Mouse (Mus musculus) right cerebral cortex, postnatal 4 days (tissue): Measurements from ENCODE around the gene Gfi1b.
A peak's percentile ranks its signal among the peaks of the same experiment; 100 is the strongest.

Experiments
- DNase-seq: peaks from one replicate; pipeline ENCODE4 v3.0.0-alpha.2; 2022

Gfi1b gene

DNA sequence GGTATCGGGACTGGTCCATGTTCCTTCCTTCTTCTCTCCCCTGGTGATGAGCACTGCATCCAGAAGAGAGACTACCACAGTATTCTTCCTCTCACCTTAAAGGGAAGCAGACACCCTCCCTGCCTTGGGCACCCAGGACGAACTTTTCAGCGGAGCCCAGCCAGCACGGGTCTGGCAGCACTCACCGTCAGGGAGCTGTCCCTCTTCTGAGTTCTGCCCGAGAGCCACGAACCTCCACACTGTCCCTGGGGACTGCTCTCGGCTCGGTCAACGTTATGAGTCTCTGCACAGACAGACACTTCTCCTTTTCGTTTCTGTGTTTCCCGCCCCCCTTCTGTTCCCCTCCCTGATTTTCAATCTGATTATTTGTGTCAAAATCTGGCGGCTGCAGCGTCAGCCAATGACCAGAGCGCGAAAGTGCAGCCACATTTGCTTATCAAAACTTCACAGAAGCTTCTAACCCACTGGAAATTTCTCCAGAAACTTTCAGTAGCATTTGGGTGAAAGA, at the start of gene Gfi1b:
Gene Gfi1b, minus strand, starts transcription at position 319 of the 508 bp plus-strand sequence.
- DNase-seq, result no peak

DNA sequence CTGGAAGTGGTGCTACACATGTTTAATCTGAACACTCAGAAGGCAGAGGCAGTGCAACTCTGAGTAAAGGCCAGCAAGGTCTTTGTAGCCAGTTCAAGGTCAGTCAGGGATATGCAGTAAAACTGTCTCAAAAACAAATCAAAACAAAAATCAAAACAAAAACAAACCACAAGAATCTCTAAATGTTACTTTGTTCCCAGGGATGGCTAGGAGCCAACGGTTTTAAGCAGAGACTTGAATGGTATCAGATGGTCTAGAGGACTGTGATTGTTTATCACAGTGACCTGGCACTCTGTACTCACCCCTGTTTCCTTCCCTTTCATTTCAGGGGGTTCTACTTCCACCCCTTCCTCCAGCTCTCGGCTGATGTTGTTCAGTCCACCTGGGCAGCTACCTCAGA, 49.7 kb upstream of the Gfi1b start:
- no peak for DNase-seq

DNA sequence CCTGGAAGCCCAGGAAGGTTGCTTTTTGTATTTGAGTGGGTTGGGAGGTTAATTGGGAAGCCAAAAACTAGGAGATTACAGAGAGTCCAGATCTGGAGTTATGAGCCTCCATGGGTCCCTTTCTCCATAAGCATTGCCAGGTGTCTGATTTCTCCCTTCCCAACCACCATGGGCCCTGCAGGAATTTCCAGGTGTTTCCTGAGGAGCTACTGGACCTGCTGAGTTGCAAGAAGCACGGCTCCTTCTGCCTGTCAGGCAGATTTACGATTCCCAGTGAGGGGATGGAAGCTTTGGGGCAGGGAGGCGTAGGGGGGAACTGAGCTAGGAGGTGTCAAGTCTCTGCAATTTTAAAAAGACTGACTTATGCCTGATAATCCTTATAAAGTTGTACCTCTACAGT, 44.0 kb upstream of the Gfi1b start:
- no peak for DNase-seq

DNA sequence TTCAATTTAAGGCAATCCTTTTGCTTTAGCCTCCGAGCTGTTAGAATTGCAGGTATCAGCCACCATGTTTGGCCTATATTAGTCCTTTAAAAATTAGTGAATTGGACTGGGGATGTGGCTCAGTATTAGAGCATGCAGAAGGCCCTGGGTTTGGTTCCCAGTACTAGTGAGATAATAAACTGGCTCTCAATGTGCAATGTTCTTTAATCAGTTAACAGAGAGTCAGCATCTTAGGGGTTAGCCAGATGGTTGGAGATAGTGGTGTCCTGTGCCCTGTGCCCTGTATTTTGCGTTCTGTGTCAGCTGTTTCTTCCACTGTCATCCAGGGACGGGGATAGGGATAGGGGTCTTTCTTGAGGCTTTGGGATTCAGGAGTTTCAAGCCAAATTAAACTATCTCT, 41.1 kb upstream of the Gfi1b start:
- DNase-seq, result no peak

DNA sequence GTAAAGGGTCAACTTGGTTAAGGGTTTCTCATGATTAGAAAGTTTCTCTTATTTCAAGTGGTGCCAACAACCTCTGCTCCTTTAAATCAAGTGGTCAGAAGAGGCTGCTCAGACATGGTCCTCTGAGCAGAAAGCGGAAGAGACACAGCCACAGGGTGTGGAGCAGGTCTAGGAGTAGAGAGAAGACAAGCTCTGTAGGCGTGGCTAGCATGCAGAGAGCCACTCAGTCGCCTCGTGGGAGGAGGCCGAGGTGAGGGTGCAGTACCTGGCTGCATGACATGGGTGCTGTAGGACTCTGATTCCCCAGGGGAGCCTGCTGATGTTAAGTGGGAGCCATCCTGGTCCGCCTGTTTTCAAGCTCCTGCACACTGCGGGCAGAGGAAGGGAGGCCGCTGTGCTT, 34.4 kb upstream of the Gfi1b start:
- DNase-seq, result no peak

DNA sequence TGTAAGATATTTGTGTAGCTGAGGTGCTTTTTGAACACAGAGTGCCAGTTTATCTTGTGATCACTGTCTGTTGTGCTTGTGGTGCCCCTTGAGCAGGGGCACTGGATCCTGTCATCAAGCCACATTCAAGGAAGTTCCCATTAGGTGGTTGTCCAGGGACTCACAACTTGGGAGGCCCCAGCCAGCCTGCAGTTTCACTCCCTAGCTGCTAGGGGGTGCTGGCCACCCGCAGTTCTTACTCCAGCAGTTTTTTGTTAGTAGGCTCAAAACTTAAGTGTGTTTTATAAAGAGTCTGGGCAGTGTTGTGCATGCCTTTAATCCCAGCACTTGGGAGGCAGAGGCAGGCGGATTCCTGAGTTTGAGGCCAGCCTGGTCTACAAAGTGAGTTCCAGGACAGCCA, 32.5 kb upstream of the Gfi1b start:
- DNase-seq, result peak; percentile 10

DNA sequence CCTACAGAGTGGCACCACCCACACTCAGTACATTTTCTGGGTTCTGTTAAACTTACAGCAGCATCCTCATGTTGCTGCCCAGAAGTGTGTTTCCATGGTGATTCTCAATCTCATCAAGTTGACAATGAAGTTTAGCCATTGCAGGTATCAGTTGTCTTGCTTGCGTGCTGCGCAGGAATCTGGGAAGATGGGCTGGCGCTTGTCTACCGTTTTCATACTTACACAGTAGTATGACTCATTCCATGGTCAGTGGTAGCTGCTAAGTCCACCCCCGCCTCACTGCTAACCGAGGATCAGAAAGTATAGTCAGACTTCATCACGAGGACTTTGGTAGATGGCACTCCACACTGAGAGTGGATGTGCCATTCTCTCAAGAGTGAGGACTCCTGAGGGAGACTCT, 31.6 kb upstream of the Gfi1b start:
- DNase-seq, result no peak

DNA sequence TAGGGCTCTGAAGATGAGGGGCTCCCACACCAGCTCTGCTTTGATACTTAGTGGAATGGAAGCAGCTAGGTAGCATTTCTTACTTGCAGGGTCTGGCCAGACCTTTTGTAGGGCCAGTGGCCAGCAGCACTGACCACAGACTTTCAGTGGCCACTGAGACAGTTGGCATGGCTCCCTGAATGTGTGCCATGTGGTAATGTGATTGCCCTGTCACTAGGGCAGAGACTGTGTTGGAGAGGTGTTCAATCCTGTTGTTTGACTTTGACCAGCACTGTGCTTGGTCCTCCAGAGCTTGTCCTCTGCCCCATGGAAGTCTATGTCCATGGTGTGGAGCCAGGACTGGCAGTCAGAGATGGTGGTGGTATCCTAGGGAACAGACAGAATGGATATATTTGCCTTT, 28.7 kb upstream of the Gfi1b start:
- no peak for DNase-seq

DNA sequence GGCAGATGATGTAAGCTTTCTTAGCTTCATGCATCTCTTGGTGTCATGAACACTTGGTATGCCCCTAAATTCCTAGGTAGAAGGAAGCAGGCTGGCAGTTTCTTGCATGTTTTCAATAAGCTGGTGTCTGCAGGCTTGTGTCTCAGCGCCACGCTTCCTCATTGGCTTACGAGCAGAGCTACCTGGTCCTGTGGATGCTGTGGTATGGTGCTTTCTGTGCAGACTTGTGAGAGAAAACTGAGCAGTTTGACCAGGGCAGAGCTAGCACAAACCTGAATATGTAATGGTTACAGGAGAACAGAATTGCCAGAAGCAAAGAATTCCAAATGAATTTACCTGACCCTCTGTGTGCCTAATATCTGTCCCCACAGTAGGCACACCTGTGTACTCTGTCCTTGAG, 21.3 kb upstream of the Gfi1b start:
- DNase-seq, result no peak

DNA sequence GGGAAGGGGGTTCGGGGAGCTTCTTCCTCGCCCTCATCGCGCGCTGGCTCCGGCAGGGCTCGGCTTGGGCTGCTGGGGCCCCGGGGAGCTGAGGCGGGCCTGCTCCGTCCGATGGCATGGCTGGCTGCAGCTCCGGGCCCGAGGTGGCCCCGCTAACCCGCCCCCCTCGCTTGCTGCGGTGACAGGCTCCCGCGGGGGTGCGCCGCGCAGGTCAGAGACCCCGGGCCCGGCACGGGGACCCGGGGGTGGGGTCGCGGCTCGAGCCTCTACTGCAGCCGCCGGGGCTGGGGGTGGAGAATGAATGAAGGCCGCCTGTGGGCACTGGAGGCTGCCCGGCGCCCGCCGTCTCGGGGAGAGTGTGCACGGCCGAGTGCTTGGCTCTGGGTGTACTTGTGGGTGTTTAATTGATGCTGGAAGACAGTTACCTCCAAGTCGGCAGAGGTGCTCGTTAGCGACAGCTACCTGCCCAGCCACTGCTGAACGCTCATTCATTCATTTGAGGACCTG, 19.7 kb upstream of the Gfi1b start:
- no peak for DNase-seq

DNA sequence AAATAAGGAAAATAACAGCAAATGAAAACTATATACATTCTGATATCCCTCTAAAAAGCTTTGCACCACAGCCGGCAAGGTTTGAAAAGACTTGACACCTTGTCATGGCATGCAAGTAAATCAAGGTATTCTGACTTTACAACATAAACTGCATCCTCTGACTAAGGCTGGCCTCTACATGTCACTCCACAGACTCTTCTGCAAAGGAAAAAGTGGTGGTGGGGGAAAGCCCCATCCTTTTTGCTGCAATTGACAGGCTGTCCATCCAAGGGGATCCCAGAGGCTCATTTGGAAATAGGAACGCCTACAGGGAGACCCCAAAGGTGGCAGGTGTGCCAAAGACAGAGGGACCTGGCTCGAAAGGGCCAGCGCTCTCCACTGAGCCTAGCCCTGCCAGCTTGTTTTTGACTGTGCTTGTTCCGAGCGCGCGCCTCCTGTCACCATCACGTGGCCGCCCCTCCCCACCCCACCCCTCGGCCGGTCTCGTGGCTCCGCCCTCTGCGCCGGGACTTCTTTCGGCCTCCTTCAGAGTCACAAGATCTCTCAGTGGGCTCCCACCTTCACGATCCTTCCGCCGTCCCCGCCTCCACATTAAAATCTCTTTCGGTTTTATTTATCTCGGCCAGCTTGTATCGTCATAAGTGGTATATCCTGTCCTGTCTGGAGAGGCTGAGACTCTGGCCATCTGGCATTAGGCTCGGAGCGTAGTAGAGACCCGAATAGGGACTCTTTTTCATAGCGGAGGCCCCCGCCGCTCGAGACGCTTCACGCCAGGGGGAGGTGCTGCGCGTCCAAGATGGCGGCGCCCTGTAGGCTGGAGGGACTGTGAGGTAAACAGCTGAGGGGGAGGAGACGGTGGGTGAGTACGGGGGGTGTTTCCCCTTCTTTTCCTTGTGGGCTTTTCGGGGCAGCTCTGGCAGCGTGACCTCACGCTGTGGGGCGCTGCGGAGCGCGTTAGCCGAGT, 19.0 kb upstream of the Gfi1b start, which contains the start of gene Tsc1:
Gene Tsc1, plus strand, starts transcription at position 768 of the 964 bp plus-strand sequence.
- peak; percentile 93 for DNase-seq

DNA sequence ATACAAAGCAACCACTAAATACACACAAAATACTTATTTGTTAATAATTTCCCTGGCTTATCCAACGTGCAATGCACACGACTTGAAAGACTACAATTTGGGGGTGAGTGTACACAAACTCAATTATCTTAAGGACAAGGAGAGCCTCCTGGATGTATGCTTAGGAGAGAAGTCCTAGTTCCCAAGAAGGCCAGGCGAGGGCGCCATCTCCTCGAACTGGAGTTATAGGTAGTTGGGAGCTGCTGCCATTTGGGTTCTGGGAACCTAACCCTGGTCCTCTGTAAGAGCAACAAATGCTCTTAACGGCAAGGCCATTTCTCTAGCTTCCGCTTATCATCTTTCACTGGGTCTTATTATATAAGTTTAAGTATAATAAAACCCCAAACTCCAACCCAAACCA, 18.0 kb upstream of the Gfi1b start:
- DNase-seq, result peak; percentile 35

DNA sequence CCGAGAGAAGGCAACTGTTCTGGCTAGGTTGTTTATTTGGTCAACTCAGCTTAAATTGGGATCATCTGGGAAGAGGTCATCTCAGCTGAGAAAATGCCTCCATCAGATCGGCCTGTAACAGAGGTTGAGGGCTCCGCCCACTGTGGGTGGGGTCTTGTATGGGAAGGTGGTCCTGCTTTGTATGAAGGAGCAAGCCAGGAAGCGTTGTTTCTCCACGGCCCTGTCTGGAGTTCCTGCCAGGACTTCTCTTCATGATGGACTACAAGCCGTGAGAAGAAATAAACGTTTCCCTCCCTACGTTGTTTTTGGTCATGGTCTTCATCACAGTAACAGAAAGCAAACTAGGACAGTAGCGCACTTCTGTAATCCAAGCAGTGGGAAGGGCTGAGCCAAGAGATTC, 17.1 kb upstream of the Gfi1b start:
- DNase-seq, result no peak

DNA sequence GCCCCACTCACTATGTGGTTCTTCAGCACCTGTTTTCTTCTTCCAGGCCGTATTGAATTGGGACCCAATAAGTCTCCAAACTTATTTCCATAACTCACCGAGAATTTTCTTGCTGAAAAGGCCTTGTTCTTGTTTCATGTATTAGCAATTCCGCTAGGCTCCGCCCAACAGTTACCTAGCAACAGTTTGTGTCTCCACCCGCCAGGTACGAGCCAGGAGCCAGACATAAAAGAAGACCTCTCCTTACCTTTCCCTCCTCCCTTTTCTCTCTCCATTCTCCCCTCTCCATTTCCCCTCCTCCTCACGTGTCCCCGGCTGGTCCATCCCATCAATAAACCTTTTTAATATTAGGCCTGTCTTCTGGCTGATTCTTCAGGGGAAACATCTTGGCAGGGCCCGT, 16.6 kb upstream of the Gfi1b start:
- no peak for DNase-seq

DNA sequence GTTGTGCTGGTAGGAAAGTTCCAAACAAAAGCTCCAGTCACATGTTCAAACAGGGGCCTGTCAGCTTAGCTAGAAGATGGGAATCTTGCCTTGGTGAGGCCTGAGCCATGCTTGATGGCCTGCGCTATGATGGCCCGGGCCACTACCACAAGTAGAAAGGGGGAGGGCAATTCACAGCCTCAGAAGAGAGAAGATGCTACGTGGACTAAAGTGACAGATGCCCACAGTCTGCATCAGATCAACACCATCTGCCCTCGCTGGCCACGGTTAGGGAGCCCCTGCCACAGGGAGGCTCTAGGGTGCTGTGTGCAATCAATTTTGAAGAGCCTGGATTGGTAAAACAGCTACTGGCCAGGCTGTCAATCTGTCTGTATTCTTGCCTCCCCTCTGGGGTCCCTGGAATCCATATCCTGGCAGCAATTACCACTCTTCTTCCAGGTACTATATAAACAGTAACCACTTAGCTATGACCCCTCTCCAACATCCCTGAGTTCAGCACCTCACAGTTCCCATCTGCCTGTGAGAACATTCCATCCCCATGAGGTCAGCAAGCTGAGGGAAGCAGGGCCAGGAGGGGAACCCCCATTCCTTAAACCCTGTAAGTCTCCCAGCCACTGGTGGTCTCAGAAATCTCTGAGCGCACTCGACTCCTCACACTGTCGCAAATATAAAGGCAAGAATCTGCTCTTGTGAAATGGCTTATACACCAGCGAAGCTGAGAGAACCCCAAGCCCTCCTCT, 15.5 kb upstream of the Gfi1b start:
- no peak for DNase-seq

DNA sequence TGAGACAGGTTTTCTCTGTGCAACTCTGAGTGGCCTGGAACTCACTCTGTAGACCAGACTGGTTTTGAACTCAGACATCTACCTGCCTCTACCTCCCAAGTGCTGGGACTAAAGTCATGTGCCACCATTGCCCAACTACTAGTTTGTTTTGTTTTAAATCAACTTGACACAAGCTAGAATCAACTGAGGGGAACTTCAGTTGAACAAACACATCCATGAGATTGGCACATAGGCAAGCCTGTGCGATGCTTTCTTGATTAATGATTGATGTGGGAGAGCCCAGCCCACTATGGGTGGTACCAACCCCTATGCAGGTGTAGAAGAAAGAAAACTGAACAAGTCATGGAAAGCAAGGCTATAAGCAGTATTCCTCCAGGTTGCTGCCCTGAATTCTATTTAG, 13.4 kb upstream of the Gfi1b start:
- no peak for DNase-seq

DNA sequence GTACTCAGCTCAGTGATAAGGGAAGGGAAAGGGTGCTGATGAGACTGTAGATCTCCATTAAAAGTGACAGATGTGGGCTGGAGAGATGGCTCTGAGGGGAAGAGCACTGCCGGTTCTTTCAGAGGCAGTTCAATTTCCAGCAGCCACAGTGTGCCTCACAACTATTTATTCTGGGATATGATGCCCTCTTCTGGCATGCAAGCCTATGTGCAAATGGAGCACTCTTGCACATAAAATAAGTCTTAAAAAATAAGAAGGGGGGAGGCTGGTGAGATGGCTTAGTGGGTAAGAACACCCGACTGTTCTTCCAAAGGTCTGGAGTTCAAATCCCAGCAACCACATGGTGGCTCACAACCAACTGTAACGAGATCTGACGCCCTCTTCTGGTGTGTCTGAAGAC, 11.4 kb upstream of the Gfi1b start:
- DNase-seq, result no peak

DNA sequence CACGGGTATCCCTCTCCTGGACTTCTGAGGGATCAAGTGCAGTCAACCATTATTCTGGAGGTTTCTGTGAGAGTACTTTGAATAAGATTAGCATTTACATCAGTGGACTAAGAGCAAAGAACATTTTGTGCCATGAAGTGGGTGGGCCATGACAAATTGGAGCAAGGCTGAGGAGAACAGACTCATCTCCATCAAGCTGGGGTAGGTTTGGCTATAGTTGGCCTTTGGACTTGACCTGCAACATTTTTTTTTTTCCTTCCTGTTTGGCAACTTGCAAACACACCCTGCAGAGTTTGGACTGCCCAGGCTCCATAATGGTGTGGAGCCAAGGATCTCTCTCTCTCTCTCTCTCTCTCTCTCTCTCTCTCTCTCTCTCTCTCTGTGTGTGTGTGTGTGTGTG, 10.8 kb upstream of the Gfi1b start:
- no peak for DNase-seq

DNA sequence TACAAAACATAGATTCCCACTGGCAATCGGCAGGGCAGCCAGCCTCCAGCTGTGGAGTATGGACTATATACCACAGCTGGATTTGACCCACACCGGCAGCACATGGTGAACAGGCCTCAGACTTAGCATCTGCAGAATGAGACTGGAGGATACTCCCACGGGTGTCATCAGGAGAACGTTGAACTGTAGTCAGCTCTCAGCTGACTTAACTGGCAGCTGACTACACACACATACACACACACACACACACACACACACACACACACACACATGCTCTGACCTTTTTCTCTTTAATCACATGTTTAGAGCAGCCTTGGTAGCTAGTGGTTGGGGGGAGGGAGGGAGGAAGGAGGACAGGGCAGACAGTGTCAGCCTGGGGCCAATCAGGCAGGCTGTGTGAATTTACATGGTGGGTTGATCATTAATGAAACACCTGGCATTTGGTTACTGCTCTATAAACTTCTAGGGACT, 8.2 kb upstream of the Gfi1b start:
- no peak for DNase-seq

DNA sequence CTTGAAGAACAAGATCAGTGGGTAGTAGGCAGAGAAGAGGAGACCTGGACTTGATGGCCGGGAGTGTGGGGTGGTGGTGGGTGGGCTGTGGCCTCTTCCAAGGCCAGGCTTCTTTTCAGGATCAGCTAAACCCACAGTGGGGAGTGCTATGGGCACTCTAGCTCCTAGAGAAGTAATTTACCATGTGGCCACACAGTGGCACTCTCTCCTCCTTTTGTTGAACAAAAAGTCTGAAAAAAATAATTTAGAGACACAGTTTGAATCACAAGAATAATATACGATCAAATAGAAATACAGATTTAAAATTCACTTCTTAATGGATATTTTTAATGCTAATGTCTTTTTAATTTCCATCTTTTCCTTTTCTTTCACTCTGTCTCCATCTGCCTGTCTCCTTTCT, 6.3 kb upstream of the Gfi1b start:
- DNase-seq, result no peak

DNA sequence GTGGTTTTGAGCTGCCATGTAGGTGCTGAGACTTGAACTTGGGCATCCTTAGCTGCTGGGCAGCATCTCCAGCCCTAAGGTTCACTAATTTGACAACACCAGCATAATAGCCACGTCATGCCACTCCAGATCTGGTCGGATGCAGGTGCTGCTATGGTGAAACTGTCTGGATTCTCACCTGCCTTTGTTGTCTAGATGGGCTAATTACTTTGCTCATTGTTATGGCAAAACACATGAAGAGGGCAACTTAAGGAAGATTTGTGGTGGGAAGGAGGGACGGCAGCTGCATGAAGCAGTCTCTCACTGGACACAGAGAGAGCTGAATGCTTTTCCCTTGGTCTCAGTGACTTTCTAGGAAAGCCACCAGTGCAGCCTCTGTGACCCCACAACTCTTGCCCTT, 4.3 kb upstream of the Gfi1b start:
- no peak for DNase-seq

DNA sequence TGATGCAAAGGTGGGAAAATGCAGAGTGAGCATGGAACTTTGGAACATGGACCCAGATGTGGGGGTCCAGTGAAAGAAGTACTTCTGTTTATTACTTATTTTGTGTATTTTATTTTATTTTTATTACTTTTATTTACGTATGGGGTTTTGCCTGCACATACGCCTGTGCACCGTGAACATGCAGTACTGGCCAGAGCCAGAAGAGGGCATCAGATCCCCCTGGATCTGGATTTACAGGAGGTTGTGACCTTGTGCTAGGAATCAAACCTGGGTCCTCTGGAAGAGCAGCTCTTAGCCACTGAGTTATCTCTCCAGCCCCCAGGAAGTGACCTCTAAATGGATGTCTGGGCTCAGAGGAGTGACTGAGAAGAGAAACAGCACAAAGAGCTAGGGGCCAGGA, 3.1 kb upstream of the Gfi1b start:
- no peak for DNase-seq

DNA sequence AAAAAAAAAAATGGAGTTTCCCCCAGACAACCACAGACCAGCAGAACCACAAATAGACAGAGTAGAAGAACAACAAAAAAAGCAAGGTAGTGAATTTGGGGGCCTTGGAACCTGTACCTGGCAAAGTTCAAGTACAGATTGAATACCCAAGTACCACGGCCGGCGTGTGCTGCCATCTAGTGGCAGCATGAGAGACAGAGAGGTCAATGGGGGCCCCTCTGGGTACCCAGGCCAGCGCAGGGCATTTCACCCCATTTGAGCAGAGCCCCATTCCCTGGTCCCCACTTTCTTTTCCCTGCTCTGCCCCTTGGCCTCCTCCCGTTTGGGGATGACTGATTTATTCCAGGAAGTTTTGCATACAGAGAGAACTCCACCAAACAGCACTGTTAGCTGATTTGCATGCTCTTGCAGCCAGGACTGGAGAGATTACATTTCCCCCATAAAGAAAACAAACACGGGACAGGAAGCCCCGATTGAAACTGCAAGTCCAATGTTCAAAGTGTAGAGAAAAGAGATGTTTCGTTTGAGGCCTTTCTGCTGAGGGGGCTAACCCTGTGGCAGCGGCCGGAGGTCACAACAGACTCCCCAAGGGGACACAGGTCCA, 841 bp upstream of the Gfi1b start:
- peak; percentile 29 for DNase-seq
